Mouse (Mus musculus): ENCODE results near the gene Rassf2. TPM values are rescaled to one million over a fixed set of nuclear protein-coding genes. Genes with fewer than 3 reads are reported as not detected.

Rassf2 gene
- polyA plus RNA-seq, 1 experiment from 2014 or later: 1.6 TPM

DNA sequence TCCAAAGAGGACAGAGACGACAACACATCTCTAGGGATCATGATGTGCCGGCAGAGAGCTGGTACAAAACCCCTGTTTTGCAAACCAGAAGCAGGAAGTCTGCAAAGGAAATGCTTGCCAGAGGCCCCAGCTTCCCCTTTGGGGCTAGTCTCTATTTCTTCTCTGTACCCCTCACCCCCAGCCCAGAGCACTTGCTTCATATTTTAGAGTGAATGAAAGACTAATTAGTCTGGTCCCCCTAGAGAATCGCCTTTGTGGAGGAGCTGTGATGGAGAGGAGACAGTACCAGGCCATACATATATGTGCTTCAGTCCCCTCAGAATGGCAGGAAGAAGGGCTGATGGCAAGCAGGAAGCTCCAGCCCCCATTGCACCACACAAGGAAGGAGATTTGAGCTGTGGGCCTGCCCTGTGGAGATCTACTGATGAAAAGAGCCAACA, 10.7 kb downstream of the Rassf2 start:
- ATAC-seq (ENCODE audit: low read depth): no peak; the same call in 1 of the 2 replicates
- H3K4me2 ChIP-seq: no peak overlapping the region
- DNase-seq: no peak
- no peaks in the 10 kb centered on the region for H3K27me3 ChIP-seq
- no peak overlapping the region for H3K4me3 ChIP-seq (replicated peaks)
- H3K27ac ChIP-seq: peak overlapping the region; percentile 24; the same call in 1 of the 2 replicates
- no peaks in the 10 kb centered on the region for H3K36me3 ChIP-seq
- no peak overlapping the region for H3K9ac ChIP-seq
- H3K4me1 ChIP-seq (replicated peaks): peaks cover 28% of the 10 kb centered on the region
- H3K9me3 ChIP-seq (replicated peaks): no peaks in the 10 kb centered on the region
- WGBS (ENCODE audit: insufficient replicate concordance): 25% methylated on average over 3 of the region's 3 CpGs

DNA sequence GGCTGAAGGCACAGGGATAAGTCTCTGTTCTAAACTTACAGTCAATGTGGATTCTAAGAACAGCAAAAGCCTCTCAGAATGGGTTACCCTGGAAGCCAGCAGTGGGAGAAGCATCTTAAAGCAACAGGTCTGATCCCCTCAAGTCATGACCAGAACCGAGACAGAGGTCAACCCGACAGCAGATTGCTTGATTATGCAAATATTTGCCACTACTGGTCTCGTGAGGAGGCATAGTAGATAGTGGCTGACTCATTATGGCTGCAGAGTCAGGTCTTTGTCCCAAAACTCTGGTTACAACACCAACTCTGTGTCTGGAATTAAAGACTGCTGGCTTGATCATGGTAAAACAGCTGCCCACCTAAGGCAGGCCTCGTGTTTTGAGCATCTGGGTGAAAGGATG, 11.9 kb downstream of the Rassf2 start:
- Histone ChIP-seq H3K4me1 (replicated peaks) (peaks cover 28% of the 10 kb centered on the region), H3K4me2 (no peak overlapping the region), H3K36me3 (no peaks in the 10 kb centered on the region), H3K9me3 (replicated peaks) (no peaks in the 10 kb centered on the region), H3K27me3 (no peaks in the 10 kb centered on the region), H3K27ac (peak overlapping the region; percentile 25; the same call in 1 of the 2 replicates), H3K9ac (no peak overlapping the region), H3K4me3 (replicated peaks) (no peak overlapping the region)
- DNase-seq (no peak), ATAC-seq (ENCODE audit: low read depth) (no peak)
- WGBS (ENCODE audit: insufficient replicate concordance): 32% methylated on average over 4 of the region's 4 CpGs

GRCm38 (mm10) chr2:132017611-132018010, 12.4 kb downstream of the Rassf2 start:
- H3K4me3 ChIP-seq (replicated peaks): no peak overlapping the region
- H3K36me3 ChIP-seq: no peaks in the 10 kb centered on the region
- H3K27me3 ChIP-seq: no peaks in the 10 kb centered on the region
- H3K4me2 ChIP-seq: no peak overlapping the region
- no peak overlapping the region for H3K9ac ChIP-seq
- no peak for DNase-seq
- no peaks in the 10 kb centered on the region for H3K9me3 ChIP-seq (replicated peaks)
- H3K4me1 ChIP-seq (replicated peaks): peaks cover 28% of the 10 kb centered on the region
- 20% methylated on average over 7 of the region's 7 CpGs for WGBS (ENCODE audit: insufficient replicate concordance)
- no peak overlapping the region for H3K27ac ChIP-seq
- no peak for ATAC-seq (ENCODE audit: low read depth)

- H3K4me1 ChIP-seq (replicated peaks): peaks cover 20% of the 10 kb centered on the region
- WGBS (ENCODE audit: insufficient replicate concordance): 83% methylated on average over 1 of the region's 1 CpGs
- ATAC-seq (ENCODE audit: low read depth): no peak
- H3K4me2 ChIP-seq: no peak overlapping the region
- no peaks in the 10 kb centered on the region for H3K27me3 ChIP-seq
- H3K27ac ChIP-seq: no peak overlapping the region
- H3K36me3 ChIP-seq: no peaks in the 10 kb centered on the region
- no peaks in the 10 kb centered on the region for H3K9me3 ChIP-seq (replicated peaks)
- no peak overlapping the region for H3K9ac ChIP-seq
- H3K4me3 ChIP-seq (replicated peaks): no peak overlapping the region
- DNase-seq: no peak
These were observed 14.0 kb downstream of the Rassf2 start for GRCm38 (mm10) chr2:132016034-132016433.

DNA sequence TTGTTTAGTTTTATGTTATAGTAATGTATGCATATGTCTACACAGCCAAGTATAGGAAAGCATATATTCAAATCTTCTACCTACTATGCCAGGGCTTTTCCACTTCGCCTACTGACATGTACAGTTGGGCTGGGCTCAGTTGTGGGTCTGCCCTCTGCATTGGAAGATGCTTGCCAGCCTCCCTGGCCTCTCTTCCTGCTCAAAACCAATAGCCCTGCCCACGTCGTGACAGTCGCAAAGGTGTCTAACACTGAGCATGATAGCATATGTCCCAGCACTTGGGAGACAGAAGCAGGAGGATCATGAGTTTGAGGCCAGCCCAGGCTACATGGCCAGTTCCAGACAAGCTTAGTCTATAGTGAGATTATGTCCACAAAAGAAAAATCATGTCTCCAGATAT, 16.9 kb downstream of the Rassf2 start:
- DNase-seq: no peak
- H3K27ac ChIP-seq: no peak overlapping the region
- no peak overlapping the region for H3K4me2 ChIP-seq
- H3K36me3 ChIP-seq: no peaks in the 10 kb centered on the region
- 62% methylated on average over 4 of the region's 4 CpGs for WGBS (ENCODE audit: insufficient replicate concordance)
- H3K27me3 ChIP-seq: no peaks in the 10 kb centered on the region
- no peaks in the 10 kb centered on the region for H3K9me3 ChIP-seq (replicated peaks)
- H3K4me3 ChIP-seq (replicated peaks): no peak overlapping the region
- no peak for ATAC-seq (ENCODE audit: low read depth)
- H3K9ac ChIP-seq: no peak overlapping the region
- H3K4me1 ChIP-seq (replicated peaks): peaks cover 10% of the 10 kb centered on the region

DNA sequence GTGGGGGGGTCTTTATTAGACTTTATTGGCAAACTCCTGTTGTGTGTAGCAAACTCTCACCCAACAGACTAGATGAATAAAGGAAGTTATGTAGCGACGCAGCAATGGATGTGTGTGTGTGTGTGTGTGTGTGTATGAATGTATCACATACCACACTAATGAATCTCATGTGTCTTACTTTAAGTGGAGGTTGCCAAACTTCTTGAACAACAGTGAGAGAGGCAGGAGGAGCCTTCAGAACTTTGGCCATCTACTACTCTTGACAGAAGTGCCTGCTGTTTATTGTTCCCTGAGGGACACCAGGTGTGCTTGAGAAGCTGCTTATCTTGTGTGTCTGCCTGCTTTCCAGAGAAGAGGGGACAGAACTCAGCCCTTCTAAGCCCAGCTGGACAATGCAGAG, 19.3 kb downstream of the Rassf2 start:
- no peak overlapping the region for H3K27ac ChIP-seq
- WGBS (ENCODE audit: insufficient replicate concordance): 83% methylated on average over 2 of the region's 2 CpGs

GRCm38 (mm10) chr2:132008186-132008585, 21.9 kb downstream of the Rassf2 start:
- H3K9ac ChIP-seq: no peak overlapping the region
- H3K4me3 ChIP-seq (replicated peaks): no peak overlapping the region
- H3K4me1 ChIP-seq (replicated peaks): no peaks in the 10 kb centered on the region
- H3K9me3 ChIP-seq (replicated peaks): no peaks in the 10 kb centered on the region
- DNase-seq: no peak
- no peak overlapping the region for H3K4me2 ChIP-seq
- no peak for ATAC-seq (ENCODE audit: low read depth)
- H3K27me3 ChIP-seq: no peaks in the 10 kb centered on the region
- H3K27ac ChIP-seq: no peak overlapping the region
- WGBS (ENCODE audit: insufficient replicate concordance): 42% methylated on average over 4 of the region's 4 CpGs
- no peaks in the 10 kb centered on the region for H3K36me3 ChIP-seq

More for the DNA sequence above, 19.3 kb downstream of the Rassf2 start:
- no peaks in the 10 kb centered on the region for H3K27me3 ChIP-seq
- H3K9me3 ChIP-seq (replicated peaks): no peaks in the 10 kb centered on the region
- no peaks in the 10 kb centered on the region for H3K4me1 ChIP-seq (replicated peaks)
- DNase-seq: no peak
- H3K4me2 ChIP-seq: no peak overlapping the region
- no peaks in the 10 kb centered on the region for H3K36me3 ChIP-seq
- no peak overlapping the region for H3K4me3 ChIP-seq (replicated peaks)
- no peak overlapping the region for H3K9ac ChIP-seq
- ATAC-seq (ENCODE audit: low read depth): no peak

GRCm38 (mm10) chr2:132007475-132007819, 22.6 kb downstream of the Rassf2 start:
- no peak overlapping the region for H3K4me2 ChIP-seq
- no peak overlapping the region for H3K4me3 ChIP-seq (replicated peaks)
- no peak for ATAC-seq (ENCODE audit: low read depth)
- DNase-seq: no peak
- no peak overlapping the region for H3K27ac ChIP-seq
- H3K9me3 ChIP-seq (replicated peaks): no peaks in the 10 kb centered on the region
- H3K27me3 ChIP-seq: no peaks in the 10 kb centered on the region
- no peaks in the 10 kb centered on the region for H3K4me1 ChIP-seq (replicated peaks)
- H3K36me3 ChIP-seq: no peaks in the 10 kb centered on the region
- 45% methylated on average over 6 of the region's 6 CpGs for WGBS (ENCODE audit: insufficient replicate concordance)
- H3K9ac ChIP-seq: no peak overlapping the region

DNA sequence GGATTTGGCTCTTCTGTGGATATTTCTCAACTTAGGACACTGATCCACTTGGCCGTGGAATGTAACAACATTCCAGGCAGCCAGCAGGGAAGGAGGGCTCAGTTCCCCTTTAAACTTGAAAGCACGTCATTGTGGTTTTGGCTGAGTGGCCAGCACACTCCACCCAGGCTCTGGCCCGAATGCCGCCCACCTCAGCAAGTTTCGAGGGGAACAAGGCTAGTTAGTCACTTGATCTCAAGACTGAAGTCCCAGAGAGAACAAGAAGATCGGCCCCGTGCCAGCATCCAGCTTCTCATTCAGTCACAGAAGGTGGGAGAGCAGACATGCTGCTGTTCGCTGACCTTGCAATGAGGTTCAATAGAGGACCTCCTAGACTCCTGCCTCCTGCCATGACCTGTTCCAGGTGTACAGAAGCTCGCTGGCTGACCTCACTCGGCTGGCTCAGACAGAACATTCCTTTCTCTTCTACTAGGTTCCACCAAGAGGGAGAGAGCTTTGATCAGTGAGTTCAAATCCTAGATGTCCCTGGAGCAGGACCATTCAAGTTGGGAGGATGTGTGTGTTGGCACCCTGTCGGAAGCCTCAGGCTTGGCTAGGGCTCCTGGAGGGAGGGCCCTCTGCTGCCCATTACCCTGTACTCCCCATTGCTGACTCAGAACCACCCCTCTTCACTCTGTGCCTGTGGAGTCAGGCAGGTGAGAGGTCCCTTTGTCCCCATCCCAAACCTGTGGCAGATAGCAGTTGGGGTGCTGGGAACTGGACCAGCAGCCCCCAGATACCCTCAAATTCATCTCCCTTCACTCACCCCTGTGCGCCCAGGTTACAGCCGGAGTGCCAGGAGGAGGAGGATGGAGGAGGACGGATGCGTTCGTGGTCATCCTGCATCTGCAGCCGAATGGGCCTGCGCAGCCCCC, 23.2 kb downstream of the Rassf2 start:
- no peak overlapping the region for H3K9ac ChIP-seq
- H3K27ac ChIP-seq: no peak overlapping the region
- H3K9me3 ChIP-seq (replicated peaks): no peaks in the 10 kb centered on the region
- no peak overlapping the region for H3K4me3 ChIP-seq (replicated peaks)
- H3K27me3 ChIP-seq: no peaks in the 10 kb centered on the region
- WGBS (ENCODE audit: insufficient replicate concordance): 67% methylated on average over 17 of the region's 18 CpGs
- no peaks in the 10 kb centered on the region for H3K36me3 ChIP-seq
- ATAC-seq (ENCODE audit: low read depth) (no peak), DNase-seq (no peak)
- H3K4me1 ChIP-seq (replicated peaks): no peaks in the 10 kb centered on the region
- H3K4me2 ChIP-seq: no peak overlapping the region

DNA sequence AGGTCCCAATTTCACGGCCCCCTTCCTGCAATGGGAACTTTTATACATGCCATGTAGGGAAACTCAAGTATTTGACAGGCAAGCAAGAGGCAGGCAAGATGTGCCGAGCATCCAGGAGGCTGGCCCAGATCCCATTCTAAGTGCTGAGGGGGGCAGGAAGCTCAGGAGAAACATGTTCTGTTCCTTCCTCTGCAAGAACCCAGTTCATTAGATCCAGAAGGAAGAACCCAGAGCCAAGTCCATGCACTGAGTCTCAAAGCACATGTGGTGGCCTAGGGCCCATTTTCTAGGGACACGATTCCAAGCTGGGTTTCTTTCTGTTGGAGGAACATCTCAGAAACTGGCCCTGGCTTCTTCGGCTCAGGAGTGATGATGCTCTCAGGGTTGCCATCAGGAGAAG, 24.6 kb downstream of the Rassf2 start:
- WGBS (ENCODE audit: insufficient replicate concordance): 70% methylated on average over 4 of the region's 4 CpGs
- Histone ChIP-seq H3K9ac (no peak overlapping the region), H3K27me3 (no peaks in the 10 kb centered on the region), H3K4me2 (no peak overlapping the region), H3K27ac (no peak overlapping the region), H3K4me1 (replicated peaks) (no peaks in the 10 kb centered on the region), H3K36me3 (no peaks in the 10 kb centered on the region), H3K9me3 (replicated peaks) (no peaks in the 10 kb centered on the region), H3K4me3 (replicated peaks) (no peak overlapping the region)
- ATAC-seq (ENCODE audit: low read depth): no peak
- no peak for DNase-seq

- no peak overlapping the region for H3K27ac ChIP-seq
- no peaks in the 10 kb centered on the region for H3K36me3 ChIP-seq
- H3K27me3 ChIP-seq: no peaks in the 10 kb centered on the region
- H3K9ac ChIP-seq: no peak overlapping the region
- ATAC-seq (ENCODE audit: low read depth): no peak
- no peaks in the 10 kb centered on the region for H3K4me1 ChIP-seq (replicated peaks)
- no peak overlapping the region for H3K4me2 ChIP-seq
- WGBS (ENCODE audit: insufficient replicate concordance): 71% methylated on average over 9 of the region's 9 CpGs
- no peak for DNase-seq
- no peaks in the 10 kb centered on the region for H3K9me3 ChIP-seq (replicated peaks)
- H3K4me3 ChIP-seq (replicated peaks): no peak overlapping the region
These were observed 25.4 kb downstream of the Rassf2 start for GRCm38 (mm10) chr2:132004495-132005136.

All from liver, embryonic 13.5 days (tissue).